Mouse (Mus musculus) heart, adult 8-10 months (tissue): ENCODE data around the gene Bcs1l. TPM values are rescaled to one million over a fixed set of nuclear protein-coding genes. Genes with fewer than 3 reads are reported as not detected.

Source experiments
- DNase-seq: peaks from one replicate; pipeline ENCODE4 v3.0.0; 2022; ENCODE audit warnings: low spot score
- total RNA-seq, 4 experiments: library from RNA; stranded (reverse); gene quantifications; 2 replicates each; pipeline ENCODE4 v1.2.4; 2022

Bcs1l gene
- total RNA-seq, result 10 to 100 TPM; 33.9 to 38.8 (median 35.4) TPM

DNA sequence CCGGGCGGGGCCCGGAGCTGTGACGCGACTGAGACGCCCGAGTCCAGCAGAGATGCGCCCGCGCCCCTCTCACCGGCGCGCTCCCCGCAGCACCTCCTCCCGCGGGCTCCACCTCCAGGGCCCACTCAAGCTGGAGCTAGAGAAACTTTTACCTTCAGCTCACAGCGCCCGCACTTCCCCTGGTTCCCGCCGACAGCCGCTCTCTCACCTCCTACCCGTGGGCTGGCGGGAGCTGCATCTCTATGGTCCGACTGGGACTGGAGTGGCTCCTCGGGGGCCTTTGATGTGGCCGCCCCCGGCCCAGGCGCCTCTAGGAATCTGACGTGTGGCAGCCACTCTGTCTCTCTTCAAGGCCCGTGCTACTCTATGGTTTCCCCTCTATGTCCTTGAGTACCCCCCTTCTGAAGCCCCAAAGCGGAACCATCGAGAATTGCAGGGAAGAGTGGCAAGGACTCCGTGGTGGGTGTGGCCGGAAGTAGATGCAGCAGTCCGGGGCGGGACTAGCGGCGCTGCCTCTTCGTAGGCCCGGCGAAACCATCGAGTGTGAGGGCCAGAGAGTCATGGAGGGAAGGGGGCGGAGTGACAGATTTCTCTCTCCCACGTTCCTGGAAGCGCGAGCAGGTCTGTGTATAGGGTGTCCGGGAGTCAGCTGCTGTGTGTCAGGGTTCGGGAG lies at the start of gene Bcs1l, which contains the start of gene Zfp142:
Bcs1l (plus strand) TSS at position 517 of the 673 bp plus-strand sequence.
Zfp142 (minus strand) TSS at position 474 of the 673 bp plus-strand sequence.
- peak; percentile 100 for DNase-seq

DNA sequence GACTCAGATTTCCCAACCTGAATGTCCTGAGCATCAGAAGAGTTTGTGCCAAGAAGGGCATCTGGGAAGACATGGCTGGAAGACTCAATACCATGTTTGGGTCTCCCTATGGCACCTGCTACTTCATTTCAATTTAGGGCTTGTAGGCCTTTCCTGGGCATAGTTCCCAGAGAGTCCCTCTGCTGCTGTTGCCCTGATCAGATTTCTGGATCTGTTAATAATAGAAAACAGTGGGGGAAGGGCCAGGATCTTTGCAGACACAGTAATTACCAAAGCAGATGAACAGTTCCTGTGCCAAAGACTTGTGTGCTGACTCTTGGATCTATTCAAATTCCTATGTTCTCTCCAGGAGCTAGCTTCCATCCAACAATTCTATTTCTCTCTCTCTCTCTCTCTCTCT lies 49.4 kb upstream of the Bcs1l start:
- DNase-seq, result peak; percentile 2

DNA sequence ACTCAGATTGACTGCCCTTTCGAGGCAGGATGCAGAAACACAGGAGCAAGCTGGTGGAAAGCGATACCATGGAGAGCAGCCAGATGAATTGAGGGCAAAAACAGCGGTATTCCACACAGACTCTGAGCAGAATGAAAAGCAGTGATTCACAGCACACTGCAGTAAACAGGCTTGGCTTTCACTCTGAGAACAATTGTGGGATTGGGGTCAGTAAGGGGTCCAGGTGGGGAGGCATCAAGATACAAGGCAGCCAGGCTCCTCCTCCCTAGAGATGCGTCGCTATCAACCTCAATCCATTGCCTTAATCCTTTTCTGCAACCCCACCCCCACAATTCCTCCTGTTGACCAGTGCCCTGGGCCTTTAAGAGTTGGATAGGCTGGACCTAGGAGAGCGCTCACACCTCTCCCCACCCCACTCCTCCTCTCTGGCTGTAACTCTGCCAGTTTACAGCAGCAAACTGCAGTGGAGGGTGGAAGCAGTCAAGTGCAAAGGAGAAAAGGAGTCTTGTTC lies 45.6 kb upstream of the Bcs1l start, which contains the start of gene Plcd4:
Plcd4 (plus strand) TSS at position 438 of the 511 bp plus-strand sequence.
- no peak for DNase-seq

DNA sequence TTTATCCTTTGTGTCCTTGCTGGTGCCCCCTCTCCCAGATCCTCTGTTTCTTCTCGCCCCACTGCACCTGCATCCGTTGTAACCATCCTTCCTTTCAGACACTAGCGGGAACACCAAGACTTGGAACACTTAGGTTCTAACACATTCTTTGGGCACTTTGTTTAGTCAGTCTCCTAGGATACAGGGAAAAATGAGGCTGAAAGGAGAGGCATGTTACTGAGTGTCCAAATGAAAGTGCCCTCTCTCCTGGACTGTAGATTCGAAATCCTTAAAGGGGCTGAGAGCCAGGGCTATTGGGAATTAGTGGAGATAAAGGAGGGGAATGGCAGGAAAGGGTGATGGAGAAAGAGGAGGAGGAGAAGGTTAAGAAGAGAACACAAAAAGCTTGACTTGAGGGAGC lies 43.9 kb upstream of the Bcs1l start, which contains the start of gene Usp37:
Usp37 (minus strand) TSS at position 101 of the 400 bp plus-strand sequence.
- DNase-seq, result no peak

DNA sequence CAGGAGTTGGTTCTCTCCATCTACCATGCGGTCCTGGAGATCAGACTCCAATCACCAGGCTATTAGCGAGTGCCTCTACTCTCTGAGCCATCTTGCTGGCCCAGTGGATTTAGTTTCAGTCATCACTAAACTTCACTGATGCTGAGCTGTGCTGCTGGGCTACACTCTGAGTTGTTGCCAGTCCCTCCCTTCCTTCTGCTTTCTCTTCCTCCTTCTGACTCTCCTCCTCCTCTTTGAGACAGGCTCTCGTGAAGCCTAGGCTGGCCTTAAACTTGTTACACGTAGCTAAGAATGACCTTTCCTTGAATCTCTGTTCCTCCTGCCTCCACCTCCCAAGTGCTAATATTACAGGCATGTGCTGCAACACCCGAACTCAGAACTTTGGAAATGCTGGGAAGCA lies 29.0 kb upstream of the Bcs1l start:
- no peak for DNase-seq

DNA sequence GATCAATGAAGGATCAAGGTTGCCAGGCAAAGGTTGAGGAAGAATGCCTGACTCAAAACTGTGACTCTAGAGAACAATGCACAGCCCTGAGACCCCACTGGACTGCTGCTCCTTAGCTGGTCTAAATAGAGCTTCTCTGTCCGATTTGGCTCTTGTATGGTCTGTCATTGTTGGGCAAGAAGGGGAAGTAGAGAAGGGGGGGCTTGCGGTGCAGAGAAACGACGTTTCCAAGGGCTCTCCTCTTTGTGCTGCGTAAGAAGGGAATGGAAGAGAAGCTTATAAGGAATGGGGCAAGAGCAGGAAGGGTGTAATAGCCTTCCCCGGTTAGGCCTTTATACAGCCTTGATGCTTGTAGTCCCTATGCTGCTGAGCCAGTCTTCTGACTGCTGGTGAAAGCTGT lies 22.3 kb upstream of the Bcs1l start:
- DNase-seq, result no peak

DNA sequence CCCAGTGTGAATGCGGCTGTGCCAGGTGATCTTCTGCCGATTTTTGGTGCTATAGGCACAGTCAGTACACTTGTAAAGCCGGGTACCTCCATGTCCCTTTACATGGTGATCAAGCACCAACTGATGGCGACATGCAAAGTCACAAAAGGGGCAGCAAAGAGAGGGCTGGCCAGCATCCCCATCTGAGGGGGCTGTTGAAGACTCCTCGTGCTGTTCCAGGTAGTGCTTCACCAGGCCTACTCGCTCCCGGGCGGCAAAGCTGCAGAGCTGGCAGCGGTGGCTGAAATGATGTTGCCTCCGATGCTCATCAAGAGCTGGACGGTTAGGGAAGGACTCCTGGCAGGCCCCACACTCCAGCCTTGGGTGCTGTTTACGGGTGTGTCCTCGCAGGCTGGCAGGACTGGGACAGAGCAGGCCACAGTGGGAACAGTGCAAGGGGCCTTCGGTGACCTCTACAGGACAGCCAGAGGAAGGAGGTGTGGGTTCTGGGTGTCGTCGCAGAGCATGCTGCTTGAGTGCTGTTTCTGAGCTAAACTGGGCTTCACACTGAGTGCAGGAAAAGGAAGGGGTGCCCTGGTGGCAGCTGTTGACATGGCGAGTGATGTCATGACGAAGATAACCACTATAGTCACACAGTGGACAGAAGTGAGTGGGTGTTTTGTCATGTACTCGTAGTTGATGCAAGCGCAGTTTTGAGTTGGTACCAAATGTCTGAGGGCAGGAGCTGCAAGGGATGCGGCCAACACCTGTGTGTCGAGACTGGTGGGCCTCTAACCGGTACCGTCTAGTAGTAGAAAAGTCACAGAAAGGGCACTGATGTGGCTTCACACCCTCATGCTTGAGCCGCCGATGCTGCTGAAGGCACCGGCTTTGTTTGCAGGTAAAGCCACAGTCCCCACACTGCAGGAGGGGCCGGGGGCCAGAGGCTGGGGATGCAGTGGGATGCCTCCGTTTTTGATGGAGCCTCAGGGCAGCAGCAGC lies 18.1 kb upstream of the Bcs1l start:
- DNase-seq, result no peak

DNA sequence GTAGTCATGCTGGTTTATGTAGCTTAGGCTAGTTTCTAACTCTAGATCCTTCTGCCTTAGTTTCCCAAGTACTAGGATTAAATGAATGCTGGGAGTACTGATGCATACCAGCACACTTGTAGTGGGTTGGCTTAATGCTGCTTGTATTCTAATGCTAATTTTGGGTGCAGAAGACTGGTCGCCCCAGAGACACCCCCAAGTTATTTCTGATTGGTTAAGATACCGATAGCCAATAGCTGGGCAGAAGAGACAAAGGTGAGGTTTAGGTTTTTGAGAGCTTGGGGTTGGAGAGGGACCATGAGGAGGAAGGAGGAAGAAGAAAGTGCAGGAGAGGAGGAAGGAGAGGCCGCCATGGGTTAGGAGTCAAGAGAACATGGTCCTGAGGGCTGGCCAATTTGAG lies 5.5 kb upstream of the Bcs1l start:
- DNase-seq, result no peak

DNA sequence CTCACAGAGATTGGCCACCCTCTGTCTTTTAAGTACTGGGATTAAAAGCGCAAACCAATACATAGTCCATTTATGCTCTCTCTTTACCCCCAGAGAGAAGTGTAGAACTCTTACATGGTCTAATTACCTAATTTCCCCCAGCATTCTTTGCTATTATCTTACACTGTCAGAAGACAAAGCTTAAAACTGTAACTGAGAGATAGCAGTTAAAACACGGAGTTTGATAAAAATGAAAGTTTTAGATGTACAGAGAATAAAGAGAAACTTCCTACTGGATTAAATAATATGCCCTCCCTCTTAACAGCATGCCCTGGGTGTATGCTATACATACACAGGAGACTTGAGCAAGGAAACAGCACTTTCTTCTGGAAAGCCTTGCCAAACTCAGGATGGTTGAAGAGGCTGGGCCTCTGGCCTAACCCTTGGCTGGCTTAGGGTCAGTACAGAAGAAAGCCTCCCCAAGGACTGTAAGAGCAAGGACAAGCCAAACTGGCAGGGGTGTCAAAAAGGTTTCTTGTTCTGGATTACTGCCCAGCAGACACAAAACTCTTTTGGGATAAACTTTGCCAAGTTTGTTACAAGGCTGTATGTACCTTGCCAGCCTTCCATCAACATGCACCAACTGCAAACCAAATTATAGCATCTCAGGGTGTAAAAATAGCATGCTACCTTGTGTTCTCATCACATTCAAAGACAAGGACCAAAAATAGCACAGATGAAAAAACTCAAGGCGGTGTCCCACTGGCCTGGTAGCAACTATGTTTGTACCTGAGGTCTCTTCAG lies 3.3 kb upstream of the Bcs1l start:
- peak; percentile 48 for DNase-seq

DNA sequence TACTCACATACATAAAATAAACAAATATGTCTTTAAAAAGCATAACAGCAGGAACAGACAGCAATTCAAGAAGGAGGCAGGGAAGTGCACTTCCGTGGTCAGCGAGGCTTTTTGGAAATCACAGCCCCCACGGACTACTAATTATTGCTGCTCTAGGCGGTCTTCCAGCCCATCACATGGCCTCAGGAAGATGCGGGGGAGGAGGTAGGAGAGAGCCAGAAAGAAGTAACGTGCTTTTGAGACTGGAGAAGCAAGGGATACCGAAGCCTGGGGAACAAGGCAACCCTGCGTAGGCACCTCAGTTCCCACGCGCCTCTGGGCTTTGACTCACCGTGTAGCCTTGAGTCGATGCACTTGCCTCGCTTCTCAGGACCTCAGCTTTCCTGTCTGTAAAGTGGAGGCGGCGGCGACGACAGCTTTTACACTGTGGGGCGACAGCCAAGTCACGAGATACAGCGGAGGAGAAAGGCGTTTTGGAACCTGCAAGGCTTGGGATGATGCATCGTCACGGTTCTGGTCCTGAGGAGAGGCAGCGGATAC lies 786 bp upstream of the Bcs1l start:
- no peak for DNase-seq

DNA sequence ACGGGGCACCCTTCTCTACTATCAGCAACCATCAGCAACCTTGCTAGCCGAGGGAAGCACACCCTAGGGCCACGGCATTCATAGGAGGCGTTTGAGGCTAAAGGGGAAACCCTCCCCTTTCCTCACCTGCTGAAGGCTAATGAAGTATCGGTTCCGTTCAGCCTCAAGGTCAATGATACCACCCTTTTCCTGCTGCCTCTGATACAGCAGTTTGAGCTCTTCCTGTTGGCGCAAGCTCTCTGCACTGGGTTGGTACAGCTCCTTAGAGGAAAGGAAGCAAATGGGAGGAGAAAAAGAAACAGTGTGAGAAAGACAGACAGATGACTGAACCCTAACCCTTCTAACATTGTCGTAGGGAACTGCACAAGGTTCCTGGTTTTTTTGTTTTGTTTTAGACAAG lies 6.3 kb downstream of the Bcs1l start:
- DNase-seq, result no peak

DNA sequence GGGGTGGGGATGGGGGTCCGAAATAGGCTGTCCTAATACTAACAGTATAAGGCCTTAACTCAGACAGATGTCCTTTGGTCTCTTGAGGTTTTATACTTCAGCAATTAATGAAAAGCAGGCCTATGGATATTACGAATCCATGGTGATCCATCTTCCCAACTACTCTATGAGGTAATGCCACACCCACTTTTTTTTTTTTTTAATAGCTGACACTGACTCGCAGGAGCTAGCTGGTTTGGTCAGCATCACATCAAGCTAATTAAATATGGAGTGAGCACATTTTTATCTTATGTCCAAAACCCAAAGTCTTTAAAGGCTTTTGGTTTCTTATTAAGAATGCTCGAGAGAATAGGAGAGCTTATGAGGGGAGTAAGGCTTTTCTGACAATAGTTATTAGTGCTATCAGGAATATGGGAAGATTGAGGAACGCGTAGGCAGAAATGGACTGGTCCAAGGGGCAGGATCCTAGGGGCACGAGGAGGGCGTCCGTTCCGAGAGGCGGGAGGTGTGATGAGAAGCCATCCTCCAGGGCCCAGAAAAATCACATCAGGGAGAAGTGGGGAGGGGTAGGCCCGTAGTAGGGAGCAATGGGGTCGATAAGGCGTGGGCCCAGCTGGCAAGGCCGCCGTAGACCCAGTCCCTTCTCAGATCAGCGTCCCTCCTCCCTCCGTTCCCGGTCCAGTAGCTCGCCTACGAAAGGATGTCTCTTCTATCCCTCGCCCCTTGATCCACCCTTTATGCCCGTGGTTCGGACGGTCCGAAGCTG lies 12.6 kb downstream of the Bcs1l start:
- DNase-seq, result no peak

DNA sequence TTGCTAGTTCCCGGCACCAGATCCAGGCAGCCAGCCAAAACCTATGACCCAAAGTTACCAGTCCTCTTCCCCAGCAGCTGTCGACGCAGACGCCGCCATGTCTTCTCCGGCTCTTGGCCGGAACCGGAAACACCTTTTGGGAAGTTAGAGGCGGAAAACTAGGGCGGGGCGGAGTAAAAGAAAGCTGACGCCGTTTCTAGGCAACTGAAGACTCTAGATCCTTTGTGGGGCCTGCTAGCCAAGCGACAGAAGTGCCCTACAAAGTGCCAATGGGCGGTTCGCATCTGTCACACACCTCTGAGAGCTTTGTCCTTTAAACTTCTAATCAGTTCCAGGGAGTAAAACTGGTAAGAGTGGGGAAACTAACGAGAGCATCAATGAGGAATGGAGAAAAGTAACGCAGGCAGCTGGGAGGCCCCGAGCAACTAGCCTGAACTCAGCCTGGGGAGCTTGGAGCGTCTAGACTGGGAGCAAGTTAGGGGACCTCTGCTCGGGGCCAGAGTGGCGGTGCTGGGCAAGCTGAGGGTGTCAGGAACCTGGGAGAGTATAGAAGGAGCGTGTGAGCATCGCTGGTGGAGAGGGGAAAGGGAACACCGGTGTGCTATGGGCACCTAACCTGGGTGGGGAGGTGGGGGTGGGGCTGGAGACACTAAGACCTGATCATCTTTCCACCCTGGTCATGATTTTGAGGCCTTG lies 13.3 kb downstream of the Bcs1l start, which contains the start of the genes Rnf25 and Stk36:
Rnf25 (minus strand) TSS at position 131 of the 696 bp plus-strand sequence.
Stk36 (plus strand) TSS at position 179 of the 696 bp plus-strand sequence.
- DNase-seq, result peak; percentile 93

DNA sequence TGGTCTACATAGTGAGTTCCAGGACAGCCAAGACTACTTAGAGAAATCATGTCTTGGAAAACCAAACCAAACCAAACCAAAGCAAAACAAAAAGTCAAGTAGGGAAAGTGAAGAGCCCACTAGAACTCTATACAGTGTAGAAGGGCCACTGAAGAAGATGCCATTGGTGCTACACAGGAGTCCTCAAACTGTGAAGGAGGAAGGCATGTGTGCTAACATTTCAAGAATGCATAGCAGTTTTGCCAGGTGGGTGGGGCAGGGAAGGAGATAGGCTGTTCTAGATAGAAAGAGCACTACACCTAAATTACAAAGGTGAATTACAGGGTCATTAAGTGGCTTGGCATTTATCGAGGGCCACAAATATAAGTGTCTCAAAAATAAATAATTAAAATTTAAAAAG lies 36.1 kb downstream of the Bcs1l start:
- DNase-seq, result no peak

DNA sequence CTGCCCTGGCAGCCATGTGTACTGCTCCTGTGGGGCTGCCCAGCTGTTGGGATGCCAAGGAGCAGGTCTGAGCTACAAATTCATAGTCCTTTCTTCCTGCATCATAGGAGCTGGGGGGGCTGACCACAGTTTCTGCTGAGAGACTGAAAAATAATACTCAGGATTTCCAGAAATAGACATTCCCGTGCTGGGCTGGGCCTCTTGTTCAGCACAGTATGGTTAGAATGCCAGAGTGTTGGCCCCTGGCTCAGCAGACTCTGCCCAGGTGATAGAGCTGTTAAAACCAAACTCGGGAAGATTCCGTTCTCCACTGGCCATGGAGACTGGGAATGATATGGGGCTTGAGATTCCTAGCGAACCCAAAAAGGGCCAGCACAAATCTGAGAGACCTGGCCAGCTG lies 38.0 kb downstream of the Bcs1l start:
- no peak for DNase-seq

DNA sequence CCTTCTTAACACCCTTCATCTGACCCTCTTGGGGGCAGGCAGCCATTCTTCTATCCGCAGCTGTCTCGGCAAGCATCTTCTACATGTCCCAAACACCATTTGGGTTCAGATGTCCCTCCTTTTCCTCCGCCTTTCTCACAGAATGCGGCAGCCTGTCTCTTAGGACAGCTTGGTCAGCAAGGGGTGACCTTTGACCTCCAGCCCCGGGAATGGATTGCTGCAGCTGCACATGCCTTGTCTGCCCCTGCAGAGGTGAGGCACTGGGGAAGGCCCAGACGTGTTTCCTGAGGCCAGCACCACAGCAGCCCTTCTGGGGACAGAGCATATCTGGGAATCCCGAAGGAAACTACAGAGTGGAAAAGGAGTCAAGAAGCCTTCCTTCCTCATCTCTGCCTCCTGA lies 39.9 kb downstream of the Bcs1l start:
- DNase-seq, result no peak

DNA sequence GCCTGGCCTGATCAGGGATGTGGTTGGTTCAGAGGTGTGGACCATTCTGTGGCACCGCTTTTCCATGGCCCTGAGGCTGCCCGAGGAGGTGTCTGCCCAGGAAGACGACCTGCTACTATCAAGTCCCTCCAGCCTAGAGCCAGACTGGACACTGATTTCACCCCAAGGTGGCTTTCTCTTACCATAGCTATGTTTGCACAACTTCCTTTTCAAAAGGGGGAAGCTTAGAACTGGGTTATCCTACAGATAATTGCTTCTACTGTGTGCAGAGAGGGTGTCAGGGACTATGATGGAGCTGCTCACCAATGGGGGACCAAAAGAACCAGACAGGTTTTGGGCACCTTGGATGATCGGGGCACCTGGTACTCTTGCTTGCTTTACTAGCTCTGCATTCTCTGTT lies 44.6 kb downstream of the Bcs1l start:
- no peak for DNase-seq
